Comparison of ENCODE assay signal across 26 mouse cellular contexts in genomic region chr16:46205114-46205513, GRCm38 (mm10).
"Had no signal": no experiment of that assay in that cellular context is flagged by ENCODE, and none has a peak within 500 bp of the region (broad histone marks: within the 10 kb centered on the region; RNA-seq: fewer than 3 reads in every experiment).

No protein-coding gene starts in this region.

- H3K27ac ChIP-seq: heart, embryonic 10.5 days; hindbrain, embryonic 13.5 days; hindbrain, embryonic 15.5 days; hindbrain, postnatal 0 days; kidney, embryonic 15.5 days; kidney, postnatal 0 days; limb, embryonic 13.5 days; limb, embryonic 15.5 days; liver, embryonic 12.5 days; liver, embryonic 14.5 days had no signal

- H3K4me2 ChIP-seq: heart, embryonic 12.5 days; hindbrain, embryonic 13.5 days; hindbrain, embryonic 15.5 days; kidney, embryonic 15.5 days; limb, embryonic 13.5 days; limb, embryonic 15.5 days; liver, embryonic 12.5 days had no signal

- H3K9me3 ChIP-seq: heart, embryonic 10.5 days; heart, embryonic 12.5 days; hindbrain, embryonic 13.5 days; hindbrain, embryonic 15.5 days; kidney, embryonic 15.5 days; limb, embryonic 13.5 days; limb, embryonic 15.5 days; liver, embryonic 12.5 days had no signal

- H3K4me3 ChIP-seq: heart, embryonic 10.5 days; heart, embryonic 12.5 days; hindbrain, embryonic 13.5 days; hindbrain, embryonic 15.5 days; kidney, embryonic 15.5 days; limb, embryonic 13.5 days; limb, embryonic 15.5 days; liver, embryonic 12.5 days had no signal

- H3K9ac ChIP-seq: heart, embryonic 12.5 days; hindbrain, embryonic 13.5 days; hindbrain, embryonic 15.5 days; kidney, embryonic 15.5 days; limb, embryonic 13.5 days; limb, embryonic 15.5 days; liver, embryonic 12.5 days; liver, embryonic 14.5 days had no signal

- DNase-seq: gastrocnemius, postnatal 14 days; gastrocnemius, postnatal 36 days; heart, adult 18-20 months; heart, postnatal 10 days; heart, postnatal 4 days; kidney, adult 11 months; kidney, adult 2 months; kidney, adult 9 months; kidney, postnatal 14 days; kidney, postnatal 36 days; layer of hippocampus, adult 9-11 months; layer of hippocampus, postnatal 36 days; left cerebral cortex, postnatal 4 days; lung, adult 18-20 months had no signal

- ATAC-seq: hindbrain, postnatal 0 days; intestine, embryonic 16.5 days; liver, embryonic 12.5 days had no signal

- H3K27me3 ChIP-seq: heart, embryonic 12.5 days; hindbrain, embryonic 13.5 days; hindbrain, embryonic 15.5 days; kidney, embryonic 15.5 days; limb, embryonic 13.5 days; limb, embryonic 15.5 days; liver, embryonic 12.5 days had no signal

- H3K36me3 ChIP-seq: heart, embryonic 10.5 days; heart, embryonic 12.5 days; hindbrain, embryonic 13.5 days; hindbrain, embryonic 15.5 days; kidney, embryonic 15.5 days; limb, embryonic 13.5 days; limb, embryonic 15.5 days; liver, embryonic 12.5 days had no signal

- H3K4me1 ChIP-seq: heart, embryonic 10.5 days; heart, embryonic 12.5 days; hindbrain, embryonic 13.5 days; hindbrain, embryonic 15.5 days; kidney, embryonic 15.5 days; limb, embryonic 13.5 days; limb, embryonic 15.5 days; liver, embryonic 12.5 days had no signal
